Mouse (Mus musculus) layer of hippocampus, postnatal 25 days (tissue): ENCODE measurements around the gene S100b. TPM values are rescaled to one million over a fixed set of nuclear protein-coding genes. Genes with fewer than 3 reads are reported as not detected.

ENCODE experiments used
- DNase-seq, 2 experiments: peaks; one replicate each; pipeline ENCODE4 v3.0.0; 2022; ENCODE audit warnings: mixed read lengths in 2 of 2, low spot score in 1 of 2; ENCODE audit errors: extremely low spot score in 1 of 2
- total RNA-seq, 2 experiments: library from RNA; stranded (reverse); gene quantifications; 2 replicates each; pipeline ENCODE4 v1.2.3; 2021

The S100b gene
- 100 to 1,000 TPM; 117 to 140 TPM for total RNA-seq

GRCm38 (mm10) chr10:76253536-76253935, at the start of gene S100b:
Gene S100b, plus strand, starts transcription at chr10:76253853.
- DNase-seq, result peak in 1 of 2 experiments; percentile 12

- no peak for DNase-seq
Measured at GRCm38 (mm10) chr10:76207262-76207796, 46.3 kb upstream of the S100b start.

GRCm38 (mm10) chr10:76209241-76209640, 44.4 kb upstream of the S100b start:
- no peak for DNase-seq

- no peak for DNase-seq
Measured at GRCm38 (mm10) chr10:76210806-76211205, 42.8 kb upstream of the S100b start.

GRCm38 (mm10) chr10:76212121-76212520, 41.5 kb upstream of the S100b start:
- DNase-seq, result no peak

- DNase-seq, result no peak
Measured at GRCm38 (mm10) chr10:76214161-76214560, 39.5 kb upstream of the S100b start.

- no peak for DNase-seq
Measured at GRCm38 (mm10) chr10:76217056-76217455, 36.6 kb upstream of the S100b start.

GRCm38 (mm10) chr10:76218240-76218639, 35.4 kb upstream of the S100b start:
- no peak for DNase-seq

- DNase-seq, result no peak
Measured at GRCm38 (mm10) chr10:76225944-76226343, 27.7 kb upstream of the S100b start.

GRCm38 (mm10) chr10:76229627-76230026, 24.0 kb upstream of the S100b start:
- no peak for DNase-seq

- peak; percentile 77 to 83 for DNase-seq
Measured at GRCm38 (mm10) chr10:76237341-76238225, 16.1 kb upstream of the S100b start, which contains the start of gene Prmt2. Gene Prmt2, minus strand, starts transcription at chr10:76237865.

GRCm38 (mm10) chr10:76239401-76239800, 14.3 kb upstream of the S100b start:
- DNase-seq, result no peak

GRCm38 (mm10) chr10:76245106-76245505, 8.5 kb upstream of the S100b start:
- no peak for DNase-seq

GRCm38 (mm10) chr10:76246601-76247000, 7.1 kb upstream of the S100b start:
- peak in 1 of 2 experiments; percentile 3 for DNase-seq

GRCm38 (mm10) chr10:76247960-76248646, 5.5 kb upstream of the S100b start:
- peak in 1 of 2 experiments; percentile 2 for DNase-seq

- DNase-seq, result no peak
Measured at GRCm38 (mm10) chr10:76248647-76248968, 5.0 kb upstream of the S100b start.

GRCm38 (mm10) chr10:76250870-76251269, 2.8 kb upstream of the S100b start:
- peak in 1 of 2 experiments; percentile 1 for DNase-seq

- DNase-seq, result no peak
Measured at GRCm38 (mm10) chr10:76253079-76253478, 574 bp upstream of the S100b start.

- DNase-seq, result peak in 1 of 2 experiments; percentile 14
Measured at GRCm38 (mm10) chr10:76255617-76256016, 2.0 kb downstream of the S100b start.

GRCm38 (mm10) chr10:76257231-76257630, 3.6 kb downstream of the S100b start:
- no peak for DNase-seq

- DNase-seq, result peak in 1 of 2 experiments; percentile 2
Measured at GRCm38 (mm10) chr10:76257719-76258390, 4.2 kb downstream of the S100b start.
